Comparison of ENCODE assay signal across 14 mouse cellular contexts in genomic region chr1:89688914-89689313, GRCm38 (mm10).
DNase-seq lines count a peak whose midpoint lies in the region; ATAC-seq and TF ChIP-seq lines count a peak whose summit lies in the region.
"Had no signal": no experiment of that assay in that cellular context is flagged by ENCODE, and none has a peak within 500 bp of the region (broad histone marks: within the 10 kb centered on the region; RNA-seq: fewer than 3 reads in every experiment).

No protein-coding gene starts in this region.

- no peak overlapping the region for H3K4me2 ChIP-seq in kidney, embryonic 14.5 days (replicated peaks; ENCODE audit: low read depth, low read length)
- H3K4me2 ChIP-seq in midbrain, postnatal 0 days (ENCODE audit: low read depth, low read length, poor library complexity, severe bottlenecking), result no peak overlapping the region

- in situ Hi-C loops in Patski (cut with MboI; ENCODE audit: low pct_unique_long_range_greater_than_20kb), result no loop called here

- H3K27me3 ChIP-seq in kidney, embryonic 14.5 days (ENCODE audit: control insufficient read depth, insufficient read depth, low read length), result no peaks in the 10 kb centered on the region
- no peaks in the 10 kb centered on the region for H3K27me3 ChIP-seq in Patski
- H3K27me3 ChIP-seq in midbrain, postnatal 0 days (ENCODE audit: insufficient read depth, low read length), result no peaks in the 10 kb centered on the region

- no peak overlapping the region for H3K27ac ChIP-seq in kidney, embryonic 14.5 days (ENCODE audit: low read depth, low read length)
- peak overlapping the region; percentile 38; the same call in 1 of the 2 replicates for H3K27ac ChIP-seq in midbrain, postnatal 0 days (ENCODE audit: low read depth, low read length)
- H3K27ac ChIP-seq: heart, adult 2 months had no signal

- H3K4me1 ChIP-seq in kidney, embryonic 14.5 days (ENCODE audit: control insufficient read depth, insufficient read depth, low read length), result 0 out of 2 replicates have a peak, but pooled peaks cover 14% of the 10 kb centered on the region
- 0 out of 2 replicates have a peak, but pooled peaks cover 8% of the 10 kb centered on the region for H3K4me1 ChIP-seq in midbrain, postnatal 0 days (ENCODE audit: insufficient read depth, low read length)

- ATAC-seq in kidney, embryonic 14.5 days (ENCODE audit: low FRiP score, low TSS enrichment), result 0 out of 2 replicates have a peak, but pooled peaks have one; percentile 28
- ATAC-seq in Patski, result peak; percentile 93
- ATAC-seq in midbrain, postnatal 0 days (ENCODE audit: low FRiP score), result 0 out of 2 replicates have a peak, but pooled peaks have one; percentile 61
- ATAC-seq: CD4-positive, CD25-positive, alpha-beta regulatory T cell, adult 4 months had no signal

- H3K9me3 ChIP-seq in kidney, embryonic 14.5 days (ENCODE audit: control insufficient read depth, low read length), result no peaks in the 10 kb centered on the region
- H3K9me3 ChIP-seq in midbrain, postnatal 0 days (ENCODE audit: low read length), result no peaks in the 10 kb centered on the region

- no peak overlapping the region for H3K9ac ChIP-seq in kidney, embryonic 14.5 days (ENCODE audit: low read depth, low read length)
- H3K9ac ChIP-seq in midbrain, postnatal 0 days (replicated peaks; ENCODE audit: low read length, poor library complexity, severe bottlenecking), result no peak overlapping the region

- CTCF ChIA-PET in Patski (lab: Charles Lee), result interaction anchor here (0.9 to 2.1 kb wide), 4 partner anchors 9 to 32 kb away, joined by 3 to 5 read pairs (median 4); no protein-coding TSS in a partner anchor

- no peak overlapping the region for H3K4me3 ChIP-seq in kidney, embryonic 14.5 days (ENCODE audit: low read length)
- H3K4me3 ChIP-seq in midbrain, postnatal 0 days (ENCODE audit: low read depth, low read length), result no peak overlapping the region
- H3K4me3 ChIP-seq: erythroblast, embryonic 14.5 days; heart, adult 2 months; myocyte had no signal

- TF ChIP-seq CTCF in Patski (IDR thresholded peaks at IDR 0.05), result no peak
- TF ChIP-seq CTCF in midbrain, postnatal 0 days (IDR thresholded peaks at IDR 0.05), result no peak

- DNase-seq in kidney, adult 11 months, result no peak
- DNase-seq in Patski (ENCODE audit: low read depth, low spot score) (peak; percentile 90), liver (no peak), adipocyte (ENCODE audit: low spot score) (no peak)
- DNase-seq in embryo, embryonic 11 days, result peak; percentile 47
- DNase-seq in midbrain, postnatal 0 days (ENCODE audit: low spot score), result no peak
- no peak for DNase-seq in frontal cortex, postnatal 36 days (ENCODE audit: low spot score in 2 of 2)
- DNase-seq: cerebellum, postnatal 10 days; heart, adult 2 months; right cerebral cortex, postnatal 14 days had no signal

- H3K36me3 ChIP-seq in kidney, embryonic 14.5 days (ENCODE audit: control insufficient read depth, insufficient read depth, low read length), result peaks cover 6% of the 10 kb centered on the region; the same call in 1 of the 2 replicates
- H3K36me3 ChIP-seq in midbrain, postnatal 0 days (ENCODE audit: insufficient read depth, low read length), result peaks cover 23% of the 10 kb centered on the region; the same call in 1 of the 2 replicates

- POLR2A ChIA-PET in Patski (lab: Charles Lee), result interaction anchor here (0.6 to 0.7 kb wide), 2 partner anchors 13 to 156 kb away, joined by 3 read pairs; no protein-coding TSS in a partner anchor

- WGBS in kidney, embryonic 14.5 days, result 73% methylated on average over 10 of the region's 10 CpGs
- 46% methylated on average over 10 of the region's 10 CpGs for WGBS in midbrain, postnatal 0 days

Comparison
In these comparisons a context has a peak if more than half of its experiments do, and no peak if none do; other contexts are left out.
1. ATAC-seq: peak in every context shown above with its lines; median percentile 93 in Patski; 61 in midbrain, postnatal 0 days; 28 in kidney, embryonic 14.5 days.
2. DNase-seq: peak in Patski (single experiment) and embryo, embryonic 11 days (single experiment); none in kidney, adult 11 months (single experiment), midbrain, postnatal 0 days (single experiment), liver (single experiment), adipocyte (single experiment) and frontal cortex, postnatal 36 days (0 of 2).